In genomic region chr13:63900679-63901302, GRCm38 (mm10) we compare ENCODE assay signal across 8 mouse cellular contexts.
DNase-seq lines count a peak whose midpoint lies in the region; ATAC-seq and TF ChIP-seq lines count a peak whose summit lies in the region.

No protein-coding gene starts in this region.

- H3K27ac ChIP-seq in heart, adult 2 months = peak overlapping the region; percentile 70; the same call in 1 of the 2 replicates
- H3K27ac ChIP-seq in heart, embryonic 12.5 days (ENCODE audit: poor library complexity, severe bottlenecking) = no peak overlapping the region
- no peak overlapping the region for H3K27ac ChIP-seq in liver, embryonic 14.5 days

- H3K27me3 ChIP-seq in heart, adult 2 months (ENCODE audit: control insufficient read depth, insufficient read depth, low read length) = no peaks in the 10 kb centered on the region
- 0 out of 2 replicates have a peak, but pooled peaks cover 5% of the 10 kb centered on the region for H3K27me3 ChIP-seq in heart, embryonic 12.5 days (replicated peaks)
- no peaks in the 10 kb centered on the region for H3K27me3 ChIP-seq in liver, embryonic 14.5 days (ENCODE audit: control insufficient read depth, insufficient read depth, low read length)

- 0 out of 2 replicates have a peak, but pooled peaks cover 3% of the 10 kb centered on the region for H3K4me1 ChIP-seq in heart, adult 2 months (ENCODE audit: control insufficient read depth, insufficient read depth, low read length)
- peaks cover 20% of the 10 kb centered on the region for H3K4me1 ChIP-seq in heart, embryonic 12.5 days (replicated peaks)
- H3K4me1 ChIP-seq in liver, embryonic 14.5 days (replicated peaks; ENCODE audit: control insufficient read depth in 2 of 2, insufficient read depth in 2 of 2, low read length in 1 of 2) = peaks cover 2% of the 10 kb centered on the region in 2 experiments; a peak in 2 of 4 replicates

- H3K9ac ChIP-seq in heart, adult 2 months (ENCODE audit: low read depth, low read length) = no peak overlapping the region
- peak overlapping the region; percentile 64 for H3K9ac ChIP-seq in heart, embryonic 12.5 days
- no peak overlapping the region for H3K9ac ChIP-seq in liver, embryonic 14.5 days (replicated peaks)

- intact Hi-C loops in heart, adult 2 months (cut with DNase I) = loop anchor here (1.0 to 5.0 kb wide), 5 partner anchors 42 to 338 kb away; no protein-coding TSS in a partner anchor

- H3K4me2 ChIP-seq in heart, embryonic 12.5 days = peak overlapping the region; percentile 92
- peak overlapping the region; percentile 47 for H3K4me2 ChIP-seq in liver, embryonic 14.5 days (ENCODE audit: low read depth)

- H3K79me2 ChIP-seq in heart, adult 2 months (replicated peaks; ENCODE audit: control insufficient read depth, insufficient read depth, low read length) = no peaks in the 10 kb centered on the region

- peak; percentile 32 for ATAC-seq in activated CD4-positive, CD25-positive, alpha-beta regulatory T cell, adult 4 months
- peak; percentile 27; the same call in 1 of the 2 replicates for ATAC-seq in heart, embryonic 12.5 days (ENCODE audit: insufficient number of reproducible peaks, low FRiP score)
- no peak for ATAC-seq in liver, embryonic 14.5 days (ENCODE audit: insufficient read depth)

- TF ChIP-seq CTCF in heart, adult 2 months (IDR thresholded peaks at IDR 0.05) = no peak
- TF ChIP-seq CTCF in liver, embryonic 14.5 days (IDR thresholded peaks at IDR 0.05; ENCODE audit: low read depth) = no peak

- H3K36me3 ChIP-seq in heart, adult 2 months (ENCODE audit: control insufficient read depth, insufficient read depth, low read length) = no peaks in the 10 kb centered on the region
- H3K36me3 ChIP-seq in heart, embryonic 12.5 days = peaks cover 7% of the 10 kb centered on the region; the same call in 1 of the 2 replicates
- H3K36me3 ChIP-seq in liver, embryonic 14.5 days (replicated peaks; ENCODE audit: control insufficient read depth, insufficient read depth, low read depth) = no peaks in the 10 kb centered on the region; the same call in 1 of the 2 replicates

- no peak for TF ChIP-seq POLR2A in heart, adult 2 months (IDR thresholded peaks at IDR 0.05; ENCODE audit: insufficient read depth, low read depth, low read length)

- H3K4me3 ChIP-seq in heart, adult 2 months = peak overlapping the region; percentile 42
- peak overlapping the region; percentile 48 for H3K4me3 ChIP-seq in heart, embryonic 12.5 days
- H3K4me3 ChIP-seq in liver, embryonic 14.5 days (ENCODE audit: insufficient read depth in 1 of 2, low read depth in 2 of 2, low read length in 2 of 2) = no peak overlapping the region

- no peaks in the 10 kb centered on the region for H3K9me3 ChIP-seq in heart, embryonic 12.5 days (replicated peaks)
- no peaks in the 10 kb centered on the region for H3K9me3 ChIP-seq in liver, embryonic 14.5 days (ENCODE audit: control insufficient read depth, low read length)

- peak in 1 of 2 experiments; percentile 29 for DNase-seq in heart, adult 2 months
- DNase-seq in heart, adult 8-10 months (ENCODE audit: low spot score) = no peak
- no peak for DNase-seq in liver, embryonic 14.5 days (ENCODE audit: low read depth in 3 of 3, low spot score in 3 of 3)
- DNase-seq in urinary bladder, postnatal 4 days (ENCODE audit: low spot score in 2 of 2) = no peak
- DNase-seq in right cerebral cortex, postnatal 10 days (ENCODE audit: low spot score in 2 of 2) = no peak
- no peak for DNase-seq in right cerebral cortex, postnatal 25 days

- no peak for TF ChIP-seq EP300 in heart, adult 2 months (IDR thresholded peaks at IDR 0.05; ENCODE audit: insufficient read depth, low read depth, low read length)
- no peak for TF ChIP-seq EP300 in liver, embryonic 14.5 days (IDR thresholded peaks at IDR 0.05; ENCODE audit: low read depth)

- 17% methylated on average over 12 of the region's 12 CpGs for WGBS in heart, adult 2 months
- WGBS in heart, embryonic 12.5 days = 14% methylated on average over 12 of the region's 12 CpGs
- 37% methylated on average over 12 of the region's 12 CpGs for WGBS in liver, embryonic 14.5 days (ENCODE audit: insufficient replicate concordance)

Comparison
In these comparisons a context has a peak if more than half of its experiments do, and no peak if none do; other contexts are left out.
1. H3K4me3 ChIP-seq: peak in heart, adult 2 months (single experiment) and heart, embryonic 12.5 days (single experiment); none in liver, embryonic 14.5 days (0 of 2).